Mouse (Mus musculus): ENCODE data around the gene Arap2. TPM values are rescaled to one million over a fixed set of nuclear protein-coding genes. Genes with fewer than 3 reads are reported as not detected.

Arap2 gene
- total RNA-seq, 1 experiment from 2014 or later = 4.6 TPM

GRCm38 (mm10) chr5:62628901-62629300 is 137.1 kb downstream of the Arap2 start:
- DNase-seq = no peak

- DNase-seq = no peak
These were observed 143.0 kb downstream of the Arap2 start for GRCm38 (mm10) chr5:62622848-62623479.

- no peak for DNase-seq
These were observed 147.7 kb downstream of the Arap2 start for GRCm38 (mm10) chr5:62618286-62618685.

GRCm38 (mm10) chr5:62611990-62612389 is 154.0 kb downstream of the Arap2 start:
- DNase-seq = no peak

DNA sequence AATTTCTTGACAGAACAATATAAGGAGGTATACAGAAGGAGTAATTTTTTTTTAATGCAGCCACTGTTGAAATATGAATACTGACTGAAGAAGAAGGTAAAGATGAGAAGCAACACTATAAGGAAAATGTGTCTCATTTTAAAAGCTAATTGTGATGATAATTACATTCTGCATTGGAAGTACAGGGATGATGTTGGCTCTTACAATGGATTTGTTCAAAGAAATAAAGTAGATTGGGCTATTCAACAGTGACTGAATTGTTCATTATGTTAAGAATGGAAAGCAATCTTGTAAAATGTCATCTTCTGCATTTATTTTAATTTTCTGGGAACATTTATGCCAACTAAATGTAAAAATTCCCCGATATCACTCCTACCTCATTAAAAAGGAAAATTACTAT is 178.6 kb downstream of the Arap2 start:
- no peak for DNase-seq

GRCm38 (mm10) chr5:62582643-62583042 is 183.3 kb downstream of the Arap2 start:
- DNase-seq = no peak

- DNase-seq = no peak
These were observed 184.3 kb downstream of the Arap2 start for GRCm38 (mm10) chr5:62581699-62582098.

DNA sequence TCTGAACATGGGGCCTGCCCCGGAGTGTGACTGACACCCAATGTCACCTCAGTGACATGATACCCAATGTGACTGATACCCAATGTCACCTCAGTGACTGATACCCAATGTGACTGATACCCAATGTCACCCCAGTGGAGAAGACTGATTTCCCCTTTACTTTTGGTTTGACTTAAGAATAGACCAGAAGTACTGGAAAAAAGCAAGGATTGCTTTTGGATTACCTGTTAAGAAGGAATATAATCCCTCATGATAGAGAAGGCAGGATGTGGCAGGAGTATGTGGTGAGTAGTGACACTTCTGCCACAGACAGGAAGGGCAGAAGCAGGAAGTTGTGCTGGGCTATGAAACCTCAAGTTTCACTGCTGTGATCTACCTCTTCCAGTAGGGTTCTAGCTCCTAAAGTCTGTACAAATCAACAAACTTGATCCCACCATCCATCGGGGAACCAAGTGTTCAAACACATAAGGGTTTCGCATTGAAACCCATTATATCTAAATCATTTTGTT is 191.6 kb downstream of the Arap2 start:
- DNase-seq = no peak

Other genes starting within 250 kb of the Arap2 start
- gene Dthd1, start 47.7 kb upstream of the Arap2 start, total RNA-seq (2021) = not detected in 2 replicates